Mouse (Mus musculus) thymus, postnatal 0 days (tissue): Measurements from ENCODE around the gene Taf1. TPM values are rescaled to one million over a fixed set of nuclear protein-coding genes. Genes with fewer than 3 reads are reported as not detected.

Experiments used
- polyA plus RNA-seq: library from polyadenylated mRNA; unstranded; fragments of >200 nt; fragmentation: Nextera tagmentation; extraction: Ambion mirVana; gene quantifications from 2 replicates; pipeline ENCODE4 v1.2.1, GENCODE M21; 2015

Gene Taf1
- polyA plus RNA-seq, 1 experiment from 2014 or later: 8.8 TPM

Other genes with a start within 250 kb of the Taf1 start
- gene Nlgn3, start 233.6 kb upstream of the Taf1 start, polyA plus RNA-seq: 0.09 and 0.12 TPM in 2 replicates
- 0.09 TPM in 1 of 2 replicates, not detected in the other for gene Gjb1, start 156.4 kb upstream of the Taf1 start, polyA plus RNA-seq
- gene Zmym3, start 111.9 kb upstream of the Taf1 start, polyA plus RNA-seq: 23.9 and 26.8 TPM in 2 replicates
- 313 and 367 TPM in 2 replicates for gene Nono, start 103.4 kb upstream of the Taf1 start, polyA plus RNA-seq
- 1.1 and 1.2 TPM in 2 replicates for gene Itgb1bp2, start 83.6 kb upstream of the Taf1 start, polyA plus RNA-seq
- 127 and 142 TPM in 2 replicates for gene Ogt, start 107.3 kb downstream of the Taf1 start, polyA plus RNA-seq
- gene Cxcr3, start 201.5 kb downstream of the Taf1 start, polyA plus RNA-seq: 2.5 and 2.9 TPM in 2 replicates